Mouse (Mus musculus) brain, embryonic 18.5 days (tissue): ENCODE measurements around the gene Mak.

Source experiments
- DNase-seq: peaks from one replicate; pipeline ENCODE4 v3.0.0-alpha.2; 2012; ENCODE audit warnings: low read depth, low spot score

The Mak gene

DNA sequence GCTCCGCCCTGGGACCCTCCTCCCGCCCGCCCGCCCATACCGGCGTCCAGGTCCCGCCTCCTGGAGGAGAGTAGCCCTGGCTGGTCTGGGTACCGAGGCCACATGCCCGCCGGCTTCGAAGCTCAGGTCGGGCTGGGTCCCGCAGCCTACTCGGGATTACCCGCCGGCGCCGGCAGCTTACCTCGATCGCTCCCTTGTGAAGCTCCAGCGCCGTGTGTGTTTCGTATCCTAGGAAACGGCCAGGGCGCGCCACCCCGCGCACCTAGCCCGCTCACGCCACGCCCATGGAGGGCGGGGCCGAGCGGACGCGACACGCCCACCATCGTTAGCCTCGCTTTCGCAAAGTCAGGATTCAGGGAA is at the start of gene Mak:
Gene Mak, minus strand, starts transcription at position 286 of the 360 bp plus-strand sequence.
- DNase-seq, result no peak

GRCm38 (mm10) chr13:41129061-41129460 is 49.6 kb upstream of the Mak start:
- DNase-seq, result no peak

GRCm38 (mm10) chr13:41128326-41128725 is 48.8 kb upstream of the Mak start:
- DNase-seq, result no peak

- no peak for DNase-seq
These were observed 44.2 kb upstream of the Mak start for GRCm38 (mm10) chr13:41123666-41124225.

GRCm38 (mm10) chr13:41119152-41119945 is 39.8 kb upstream of the Mak start:
- DNase-seq, result no peak

- DNase-seq, result no peak
These were observed 34.4 kb upstream of the Mak start, which contains the start of gene Sycp2l for GRCm38 (mm10) chr13:41113940-41114339. TSS of gene Sycp2l (plus strand) at chr13:41114307.

DNA sequence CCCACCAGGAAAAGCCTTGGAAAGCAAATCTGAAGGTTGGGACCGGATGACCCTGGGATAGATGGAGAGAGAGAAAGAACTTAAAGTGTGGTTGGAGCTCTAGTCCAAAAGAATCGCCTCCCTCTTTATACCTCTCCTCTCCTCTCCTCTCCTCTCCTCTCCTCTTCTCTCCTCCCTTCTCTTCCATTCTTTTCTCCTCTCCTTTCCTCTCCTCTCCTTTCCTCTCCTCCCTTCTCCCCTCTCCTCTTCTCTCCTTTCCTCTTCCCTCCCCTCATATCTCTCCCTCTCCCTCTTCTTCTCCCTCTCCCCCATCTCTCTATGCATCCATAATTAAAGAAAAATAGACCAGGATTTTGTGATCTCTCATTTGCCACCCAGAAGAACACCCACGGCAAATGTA is 31.4 kb upstream of the Mak start, which contains the start of gene Gcm2:
Gene Gcm2, minus strand, starts transcription at position 101 of the 400 bp plus-strand sequence.
- DNase-seq, result no peak

- no peak for DNase-seq
These were observed 26.0 kb upstream of the Mak start for GRCm38 (mm10) chr13:41105541-41105940.

DNA sequence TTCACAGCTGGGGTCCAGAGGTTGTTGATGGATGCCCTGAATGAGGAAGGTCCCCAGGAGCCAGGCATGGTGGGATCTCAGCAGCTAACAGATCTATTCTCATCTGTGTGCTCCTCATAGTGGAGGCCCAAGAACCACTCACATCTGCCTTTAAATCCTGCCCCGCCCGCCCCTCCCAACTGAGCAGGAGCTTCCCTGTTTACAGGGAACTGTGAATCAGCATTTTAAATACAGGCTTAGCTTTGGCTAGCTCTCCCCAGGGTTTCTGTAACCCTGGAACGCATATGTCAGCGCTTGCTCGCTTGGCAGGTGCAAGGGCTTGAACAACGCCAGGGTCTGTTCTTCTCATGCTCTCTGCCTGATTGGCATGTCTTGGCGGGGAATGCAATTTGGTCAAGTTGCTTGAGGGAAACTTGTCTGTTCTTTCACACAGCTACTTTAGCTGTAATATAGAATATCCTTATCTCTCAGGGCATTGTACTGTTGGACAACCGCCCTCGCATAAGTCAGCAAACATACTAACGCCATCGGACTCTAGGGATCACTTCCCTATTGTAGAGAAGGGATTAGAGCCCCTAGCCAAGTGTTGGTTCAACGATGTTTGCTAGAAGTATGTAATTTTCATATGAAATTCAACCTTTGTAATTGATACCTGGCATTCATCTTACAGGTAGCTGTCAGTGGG is 24.5 kb upstream of the Mak start:
- no peak for DNase-seq

DNA sequence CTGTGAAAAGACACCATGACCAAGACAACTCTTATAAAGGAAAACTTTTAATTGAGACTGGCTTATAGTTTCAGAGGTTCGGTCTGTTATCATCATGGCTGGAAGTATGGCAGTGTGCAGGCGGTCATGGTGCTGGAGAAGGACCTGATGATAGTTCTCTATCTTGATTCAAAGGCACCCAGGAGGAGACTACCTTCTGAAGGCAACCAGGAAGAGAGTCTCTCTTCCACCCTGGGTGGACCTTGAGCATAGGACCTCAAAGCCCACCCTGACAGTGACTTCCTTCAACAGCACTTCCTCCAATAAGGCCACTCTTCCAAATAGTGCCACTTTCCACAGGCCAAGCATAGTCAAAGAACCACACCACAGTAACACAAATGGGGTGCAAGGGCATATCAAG is 20.5 kb upstream of the Mak start:
- no peak for DNase-seq

- DNase-seq, result no peak
These were observed 18.8 kb upstream of the Mak start for GRCm38 (mm10) chr13:41098325-41098724.

GRCm38 (mm10) chr13:41097324-41098058 is 18.0 kb upstream of the Mak start:
- no peak for DNase-seq

- DNase-seq, result no peak
These were observed 14.7 kb upstream of the Mak start for GRCm38 (mm10) chr13:41094160-41094559.

GRCm38 (mm10) chr13:41091271-41091670 is 11.8 kb upstream of the Mak start:
- DNase-seq, result no peak

- no peak for DNase-seq
These were observed 9.2 kb upstream of the Mak start for GRCm38 (mm10) chr13:41088746-41089145.

DNA sequence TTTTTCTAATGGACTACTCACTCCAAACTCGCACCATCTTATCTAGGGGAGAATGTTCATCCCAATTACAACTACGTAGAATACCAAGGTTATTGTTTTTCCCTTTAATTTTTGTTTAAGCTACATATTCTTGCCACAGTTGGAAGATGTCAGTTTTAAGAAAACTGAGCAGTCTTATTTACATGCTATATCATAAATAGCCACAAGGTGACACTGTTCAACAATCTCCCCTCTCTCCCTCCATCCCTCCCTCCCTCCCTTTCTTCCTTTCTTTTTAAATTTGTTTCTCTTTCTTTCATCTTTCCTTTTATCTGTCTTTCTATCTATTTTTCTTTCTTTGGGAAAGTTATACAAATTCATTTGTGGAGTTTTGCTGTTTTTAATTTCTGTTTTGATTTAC is 5.6 kb upstream of the Mak start:
- DNase-seq, result no peak

- DNase-seq, result no peak
These were observed 5.0 kb upstream of the Mak start for GRCm38 (mm10) chr13:41084521-41084920.

- no peak for DNase-seq
These were observed 1.2 kb upstream of the Mak start for GRCm38 (mm10) chr13:41080700-41081099.

GRCm38 (mm10) chr13:41079859-41080258 is 353 bp upstream of the Mak start:
- no peak for DNase-seq

DNA sequence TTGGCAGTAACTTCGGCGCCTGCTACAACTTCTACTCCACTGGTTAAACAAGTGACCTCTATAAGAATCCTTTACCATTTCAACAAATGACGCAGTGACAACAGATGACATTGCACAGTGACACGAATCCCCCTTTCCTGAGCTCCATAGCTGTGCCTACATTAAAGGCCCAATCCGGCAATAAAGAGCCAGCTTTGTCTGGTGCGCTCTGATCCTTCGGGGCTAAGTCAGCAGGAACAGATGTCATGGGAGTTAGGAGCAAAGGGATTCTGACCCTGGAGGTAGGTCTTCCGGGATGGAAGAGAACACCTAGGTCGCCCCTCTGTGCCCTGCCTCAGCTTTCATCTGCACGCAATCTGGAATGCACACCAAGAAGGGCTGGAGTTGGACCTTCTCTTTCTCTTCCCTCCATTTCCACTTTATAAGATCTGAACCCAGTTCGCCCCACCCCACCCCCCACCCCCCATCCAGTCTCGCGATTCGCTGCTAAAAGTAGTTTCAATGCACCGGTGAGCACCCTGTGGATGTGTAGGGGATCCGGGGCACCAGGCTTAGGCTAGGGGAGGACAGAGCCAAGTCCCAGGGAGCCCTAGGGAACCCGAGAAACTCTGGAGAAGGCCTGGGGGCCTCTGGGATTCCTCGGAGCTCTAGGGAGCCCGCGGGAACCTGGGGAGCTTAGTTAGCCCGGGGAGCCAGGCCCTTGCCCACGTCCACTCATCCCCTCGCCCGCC is 651 bp downstream of the Mak start:
- DNase-seq, result no peak

- no peak for DNase-seq
These were observed 1.6 kb downstream of the Mak start for GRCm38 (mm10) chr13:41077921-41078320.
